Mouse (Mus musculus): ENCODE results near the gene Ccdc51.
"Not testable (repeated sequence)": the region's sequence is repeated elsewhere in the genome, so short reads cannot be mapped to it uniquely, and the experiment has no call there.

The Ccdc51 gene

GRCm38 (mm10) chr9:109122553-109123085 lies 40.3 kb downstream of the Ccdc51 start:
- no peak for DNase-seq (ENCODE audit: low spot score in 2 of 2)

DNA sequence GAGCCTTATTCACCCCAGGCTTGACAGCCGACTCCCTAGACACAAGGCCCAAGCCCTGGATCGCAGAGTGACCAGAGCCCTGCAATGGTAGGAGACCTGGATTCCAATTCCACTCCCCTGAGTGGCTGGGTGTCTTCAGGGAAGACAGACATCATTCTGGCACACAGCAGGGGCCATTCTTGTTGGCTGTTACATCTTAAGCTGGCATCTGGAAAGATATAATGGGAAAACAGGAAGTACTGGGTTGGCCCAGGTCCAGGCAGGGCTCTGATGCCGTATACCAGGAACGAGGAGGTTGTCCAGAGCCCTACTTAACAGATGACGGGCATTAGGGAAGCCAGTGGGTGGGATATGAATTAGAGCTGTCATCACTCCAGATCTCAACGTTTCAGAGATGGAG lies 41.0 kb downstream of the Ccdc51 start:
- no peak for DNase-seq (ENCODE audit: low spot score in 2 of 2)

- DNase-seq (ENCODE audit: low spot score in 2 of 2): no peak
Observed at GRCm38 (mm10) chr9:109124164-109124563, 41.9 kb downstream of the Ccdc51 start.

GRCm38 (mm10) chr9:109125043-109125442 lies 42.8 kb downstream of the Ccdc51 start:
- no peak for DNase-seq (ENCODE audit: low spot score in 2 of 2)

GRCm38 (mm10) chr9:109125481-109125880 lies 43.2 kb downstream of the Ccdc51 start:
- DNase-seq (ENCODE audit: low spot score in 2 of 2): no peak

GRCm38 (mm10) chr9:109127076-109127475 lies 44.8 kb downstream of the Ccdc51 start:
- no peak for DNase-seq (ENCODE audit: low spot score in 2 of 2)

DNA sequence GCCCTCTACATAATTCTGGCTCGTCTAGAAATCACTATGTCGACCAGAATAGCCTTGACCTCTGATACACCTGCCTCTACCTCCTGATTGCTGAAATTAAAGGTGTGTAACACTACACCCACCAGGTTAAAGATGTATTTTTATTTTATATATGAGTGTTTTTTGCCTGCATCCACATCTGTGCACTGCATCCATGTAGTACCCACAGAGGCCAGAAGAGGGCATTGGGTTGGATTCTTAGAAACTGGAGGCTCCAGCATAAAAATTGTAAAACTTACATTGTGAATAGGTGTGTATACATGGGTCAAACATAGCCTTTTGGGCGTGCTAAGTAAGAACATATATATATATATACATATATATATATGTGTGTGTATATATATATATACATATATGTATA lies 45.9 kb downstream of the Ccdc51 start:
- DNase-seq (ENCODE audit: low spot score in 2 of 2): no peak

- DNase-seq (ENCODE audit: low spot score in 2 of 2): no peak
Observed at GRCm38 (mm10) chr9:109130076-109130475, 47.8 kb downstream of the Ccdc51 start.

GRCm38 (mm10) chr9:109140414-109140813 lies 58.1 kb downstream of the Ccdc51 start:
- not testable (repeated sequence) for DNase-seq (ENCODE audit: low spot score in 2 of 2)

Measured in frontal cortex, postnatal 10 days (tissue).